Mouse (Mus musculus) A20 (cell line): ENCODE data around the gene Zfr.
"Not testable (repeated sequence)": the region's sequence is repeated elsewhere in the genome, so short reads cannot be mapped to it uniquely, and the experiment has no call there.

Experiments
- DNase-seq: peaks from one replicate; pipeline ENCODE4 v3.0.0-alpha.2; 2011; ENCODE audit warnings: low read depth, low spot score

The Zfr gene

DNA sequence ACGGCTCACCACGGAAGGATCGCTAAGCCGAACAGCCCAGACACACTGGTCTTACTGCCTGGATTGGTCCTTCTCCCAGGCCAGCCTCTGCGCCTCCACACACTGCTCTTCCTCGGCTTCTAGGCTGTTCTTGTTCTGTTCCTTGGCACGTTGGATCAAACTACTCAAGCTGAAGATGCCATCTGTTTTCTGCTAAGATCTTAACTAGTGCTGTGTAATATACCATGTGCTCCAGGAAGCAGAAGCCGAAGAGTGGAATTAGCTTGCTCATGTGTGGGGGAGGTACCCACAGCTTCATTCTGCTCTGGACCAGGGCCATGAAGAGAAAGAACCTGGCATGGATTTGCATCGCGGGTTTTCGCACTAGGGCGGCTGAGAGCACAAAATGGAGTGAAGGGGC, 11.2 kb upstream of the Zfr start:
- no peak for DNase-seq

DNA sequence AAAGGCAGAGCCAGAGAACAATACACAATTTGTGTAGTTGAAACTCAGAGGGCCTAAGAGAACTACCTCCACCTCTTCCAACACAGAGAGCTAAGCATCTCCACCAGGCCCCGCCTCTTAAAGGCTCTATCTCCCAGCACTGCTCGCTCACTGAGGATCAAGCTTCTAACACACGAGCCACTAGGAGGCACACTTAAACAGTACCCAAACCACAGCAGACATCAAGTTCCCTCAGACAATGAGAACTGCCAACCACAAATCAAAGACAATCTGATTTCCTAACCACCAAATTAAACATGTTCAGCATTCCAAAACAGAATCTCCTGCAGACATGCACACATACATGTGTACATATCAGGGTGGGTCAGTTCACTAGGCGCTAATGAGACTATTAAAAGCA, 9.4 kb upstream of the Zfr start:
- no peak for DNase-seq

DNA sequence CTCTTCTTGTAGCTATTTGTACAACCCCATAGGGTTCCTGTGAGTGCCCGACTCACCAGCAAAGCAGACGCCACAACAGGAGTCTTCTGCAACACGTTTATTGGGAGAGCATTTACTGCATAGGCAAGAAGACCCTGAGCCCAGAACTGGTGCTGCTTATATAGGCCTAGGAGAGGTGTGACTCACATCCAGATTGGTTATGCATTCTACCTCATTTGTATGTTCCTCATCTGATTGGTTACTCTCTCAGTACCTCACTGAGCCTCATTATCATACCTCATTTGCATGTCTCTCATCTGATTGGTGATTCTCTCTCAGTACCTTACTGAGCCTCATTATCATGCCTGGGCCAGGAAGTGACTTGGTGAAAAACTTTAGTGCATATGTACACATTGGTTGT, 8.7 kb upstream of the Zfr start:
- not testable (repeated sequence) for DNase-seq

DNA sequence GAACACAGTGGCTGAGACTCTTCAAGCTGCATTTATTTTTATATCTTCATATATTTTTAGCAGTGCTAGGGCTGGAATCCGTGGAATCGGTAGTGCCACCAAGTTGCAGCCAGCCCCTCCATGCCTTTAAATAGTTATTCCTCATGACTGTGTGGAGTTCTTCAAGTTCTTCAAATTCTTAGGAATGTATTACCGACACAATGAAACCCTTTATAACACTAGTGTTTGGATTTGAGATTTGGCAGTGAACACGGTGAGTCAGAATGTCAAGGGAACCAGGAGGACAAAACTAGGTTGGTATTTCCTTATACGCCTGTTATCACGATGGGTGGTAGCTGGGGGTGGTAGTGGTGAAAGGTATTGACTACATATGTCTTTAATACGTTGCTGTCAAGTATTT, 6.4 kb upstream of the Zfr start:
- no peak for DNase-seq

DNA sequence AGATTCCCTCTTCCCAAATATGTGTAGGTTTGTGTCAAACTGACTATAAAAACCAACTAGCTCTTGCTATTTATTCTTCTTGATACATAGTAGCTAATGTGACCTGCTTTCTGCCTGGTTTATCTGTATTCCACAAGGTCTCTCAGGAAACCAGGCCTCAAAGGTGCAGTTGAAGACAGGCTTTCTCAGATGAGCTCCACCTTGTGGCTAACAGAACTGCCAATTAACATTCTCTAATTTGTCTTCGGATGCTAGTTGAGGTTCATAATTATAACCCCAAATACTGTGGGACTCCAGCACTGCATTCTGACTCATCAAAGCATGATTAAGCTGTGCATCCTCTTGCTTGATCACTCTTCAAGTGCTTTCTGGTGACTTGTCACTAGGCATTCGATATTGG, 4.2 kb upstream of the Zfr start:
- DNase-seq: no peak

DNA sequence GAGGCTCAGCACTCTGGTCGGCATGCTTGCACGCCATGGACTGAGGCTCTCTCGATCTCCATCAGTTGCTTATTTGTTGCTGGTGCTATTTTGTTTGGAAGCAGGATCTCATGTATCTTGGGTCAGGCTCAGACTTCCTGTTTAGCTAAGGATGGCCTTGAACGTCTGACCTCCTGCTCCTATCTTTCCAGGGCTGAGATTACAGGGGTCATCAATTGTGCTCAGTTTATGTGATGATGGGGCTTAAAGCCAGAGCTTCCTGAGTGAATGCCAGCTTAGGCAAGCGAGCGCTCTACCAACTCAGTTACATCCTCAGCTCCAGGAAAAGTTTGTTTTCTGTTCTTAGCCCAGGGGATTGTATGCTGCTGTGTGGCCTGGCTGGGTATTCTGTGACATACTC, 3.1 kb upstream of the Zfr start:
- no peak for DNase-seq

DNA sequence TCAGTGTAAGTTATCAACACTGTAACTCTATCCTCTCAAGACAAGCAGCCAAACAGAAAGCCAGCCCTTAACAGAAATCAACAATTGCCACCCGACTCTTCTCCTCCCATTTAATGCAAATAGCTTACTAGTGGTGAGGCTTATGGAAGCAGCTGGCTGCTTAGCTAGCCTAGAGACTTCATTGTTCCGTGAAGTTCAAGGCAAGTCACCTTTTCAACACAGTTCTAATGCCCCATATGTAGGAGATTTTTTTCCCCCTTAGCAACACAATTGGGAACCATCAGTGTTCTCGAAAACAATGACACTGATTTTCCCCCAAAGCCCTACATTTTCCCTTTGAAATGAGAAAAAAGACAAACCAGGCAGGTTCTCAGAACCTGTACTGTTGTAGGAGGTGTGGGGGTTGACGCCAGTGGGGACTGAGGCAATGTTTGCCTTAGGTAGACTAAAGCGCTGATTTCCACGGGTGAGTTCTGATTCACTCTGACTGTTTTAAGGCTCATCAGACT, 1.9 kb upstream of the Zfr start:
- DNase-seq: no peak

DNA sequence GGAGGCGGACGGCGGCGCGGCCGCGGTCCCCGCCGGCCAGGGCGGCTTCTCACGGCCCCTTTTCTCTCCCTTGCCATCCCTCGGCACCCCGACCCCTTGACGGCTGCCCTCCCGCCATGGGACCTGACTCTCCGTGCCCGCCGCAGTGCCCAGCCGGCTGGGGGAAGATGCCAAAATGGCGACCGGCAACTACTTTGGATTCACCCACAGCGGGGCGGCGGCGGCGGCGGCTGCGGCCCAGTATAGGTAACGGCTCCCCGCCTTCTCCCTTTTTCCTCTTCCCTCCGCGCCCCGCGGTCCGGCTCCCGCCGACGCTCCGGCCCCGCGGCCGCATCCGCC, 431 bp downstream of the Zfr start:
- no peak for DNase-seq

DNA sequence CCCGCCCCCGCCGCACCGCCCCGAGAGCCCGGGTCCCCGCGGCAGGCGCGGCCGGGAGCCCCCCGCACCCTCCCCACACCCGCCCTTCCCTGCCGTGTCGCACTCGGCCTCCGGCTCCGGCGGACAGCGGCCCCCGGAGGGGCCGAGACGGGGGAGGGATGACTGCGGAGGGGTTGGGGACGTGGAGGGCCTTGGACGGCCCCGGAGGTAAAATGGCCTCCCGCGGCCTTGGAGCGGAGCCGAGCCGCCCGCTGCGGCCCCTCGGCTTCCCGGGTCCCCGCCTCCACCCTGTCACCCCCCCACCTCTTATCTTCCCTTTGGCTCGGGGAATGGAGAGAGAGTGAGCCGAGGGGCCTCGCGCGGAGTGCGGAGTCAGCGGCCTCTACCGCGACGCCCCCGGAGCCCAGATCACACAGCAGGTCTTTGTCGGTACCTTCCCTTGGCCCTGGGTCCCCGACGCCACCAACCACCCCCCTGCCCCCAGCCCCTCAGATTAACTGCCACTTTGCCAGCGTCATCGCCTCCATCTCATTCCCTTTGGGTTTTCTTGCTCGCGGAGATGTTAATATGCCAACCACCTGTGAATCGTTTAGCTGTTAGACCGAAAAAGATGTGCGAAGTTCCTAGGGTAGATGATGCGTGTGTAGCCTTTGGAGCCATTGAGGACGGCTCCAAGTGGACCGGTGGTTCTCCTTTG, 949 bp downstream of the Zfr start:
- peak; percentile 58 for DNase-seq

DNA sequence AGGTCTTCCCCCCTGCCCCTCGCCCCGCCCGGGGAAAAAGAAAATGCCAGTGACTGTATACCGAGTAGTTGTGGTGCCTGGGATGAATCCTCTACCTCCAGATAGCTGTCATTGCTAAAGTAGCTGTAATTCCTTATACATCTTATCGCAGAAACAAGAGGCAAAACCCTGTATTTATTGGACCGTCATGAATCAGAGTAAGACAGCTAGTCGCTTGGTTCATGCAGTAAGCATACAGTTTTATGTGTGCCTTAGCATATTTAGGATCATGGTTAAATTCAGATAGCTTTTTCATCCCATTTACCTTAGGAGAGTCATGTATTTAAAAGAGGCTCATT, 1.5 kb downstream of the Zfr start:
- peak; percentile 58 for DNase-seq

DNA sequence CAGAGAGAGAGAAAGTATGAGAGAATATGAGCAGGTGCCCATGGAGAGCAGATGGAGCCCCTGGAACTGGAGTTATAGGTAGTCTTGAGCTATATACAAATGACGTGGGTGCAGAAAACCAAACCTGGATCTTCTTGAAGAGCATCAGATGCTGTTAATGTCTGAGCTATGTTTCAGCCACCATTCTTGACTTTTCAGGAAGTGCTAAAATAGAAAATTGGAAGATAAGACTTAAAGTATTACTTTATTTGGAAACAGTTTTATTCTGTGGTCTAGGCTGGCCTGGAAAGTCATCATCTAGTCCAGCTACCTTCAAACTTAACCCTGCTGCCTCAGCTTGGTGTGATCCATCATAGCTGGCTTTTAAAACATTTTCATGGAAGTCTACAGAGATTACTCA, 7.3 kb downstream of the Zfr start:
- no peak for DNase-seq

DNA sequence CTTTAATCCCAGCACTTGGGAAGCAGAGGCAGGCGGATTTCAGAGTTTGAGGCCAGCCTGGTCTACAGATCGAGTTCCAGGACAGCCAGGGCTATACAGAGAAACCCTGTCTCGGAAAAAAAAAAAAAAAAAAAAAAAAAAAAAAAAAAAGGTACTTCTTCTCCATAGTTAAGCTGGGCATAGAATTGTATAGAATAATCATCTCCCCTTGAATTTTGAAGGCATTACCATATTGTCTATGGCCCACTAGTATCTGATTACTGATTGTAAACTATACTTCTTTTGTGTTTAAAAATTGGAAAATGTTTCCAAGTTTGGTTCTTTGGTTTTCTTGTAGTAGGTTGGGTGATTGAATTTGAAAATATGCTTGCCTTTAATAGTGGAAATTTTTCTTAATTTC, 13.2 kb downstream of the Zfr start:
- DNase-seq: not testable (repeated sequence)

DNA sequence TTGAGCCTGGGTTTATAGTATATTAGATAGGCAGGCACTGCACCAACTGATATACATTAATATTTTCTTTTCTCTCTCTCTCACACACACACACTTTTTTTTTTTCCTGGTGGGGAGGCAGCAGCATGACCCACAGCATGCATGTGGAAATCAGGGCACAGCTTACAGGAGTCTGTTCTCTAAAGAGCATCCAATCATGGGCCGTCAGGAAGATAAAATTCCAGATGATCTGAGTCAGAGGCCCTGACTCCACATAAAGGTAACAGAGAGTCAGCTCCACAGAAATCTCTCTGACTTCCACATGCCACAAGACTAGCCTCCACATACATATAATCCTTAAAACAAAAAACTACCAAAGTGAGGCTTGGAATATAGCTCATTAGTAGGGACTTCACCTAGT, 16.9 kb downstream of the Zfr start:
- no peak for DNase-seq

DNA sequence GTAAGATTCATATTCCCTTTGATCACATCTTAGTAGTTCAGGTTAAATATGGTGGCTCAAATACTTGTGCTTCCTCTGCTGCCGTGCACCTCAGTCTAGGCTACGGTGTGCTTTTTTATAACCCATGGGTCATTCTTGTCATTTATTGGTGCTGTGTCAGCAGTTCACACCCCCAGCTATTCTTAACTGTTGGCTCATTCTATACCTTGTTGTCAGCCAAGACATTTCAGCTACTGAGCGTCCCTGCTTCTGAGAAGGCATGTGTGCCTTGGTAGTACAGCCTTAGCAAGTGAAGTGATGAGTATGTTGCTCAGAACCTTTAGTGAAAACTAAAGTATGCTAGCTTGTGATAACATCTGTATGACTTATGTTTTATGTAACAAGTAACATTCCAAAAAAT, 17.7 kb downstream of the Zfr start:
- no peak for DNase-seq

DNA sequence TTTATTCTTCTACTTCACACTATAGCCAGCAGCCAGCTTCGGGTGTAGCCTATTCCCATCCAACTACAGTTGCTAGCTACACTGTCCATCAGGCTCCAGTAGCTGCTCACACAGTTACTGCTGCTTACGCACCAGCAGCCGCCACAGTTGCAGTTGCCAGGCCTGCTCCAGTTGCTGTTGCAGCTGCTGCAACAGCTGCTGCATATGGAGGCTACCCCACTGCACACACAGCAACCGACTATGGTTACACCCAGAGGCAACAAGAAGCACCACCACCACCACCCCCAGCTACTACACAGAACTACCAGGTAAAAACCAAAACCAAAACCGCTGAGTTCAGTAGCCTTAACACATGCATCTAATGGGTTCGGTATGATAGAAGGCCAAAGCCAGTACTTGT, 18.7 kb downstream of the Zfr start:
- DNase-seq: peak; percentile 56

DNA sequence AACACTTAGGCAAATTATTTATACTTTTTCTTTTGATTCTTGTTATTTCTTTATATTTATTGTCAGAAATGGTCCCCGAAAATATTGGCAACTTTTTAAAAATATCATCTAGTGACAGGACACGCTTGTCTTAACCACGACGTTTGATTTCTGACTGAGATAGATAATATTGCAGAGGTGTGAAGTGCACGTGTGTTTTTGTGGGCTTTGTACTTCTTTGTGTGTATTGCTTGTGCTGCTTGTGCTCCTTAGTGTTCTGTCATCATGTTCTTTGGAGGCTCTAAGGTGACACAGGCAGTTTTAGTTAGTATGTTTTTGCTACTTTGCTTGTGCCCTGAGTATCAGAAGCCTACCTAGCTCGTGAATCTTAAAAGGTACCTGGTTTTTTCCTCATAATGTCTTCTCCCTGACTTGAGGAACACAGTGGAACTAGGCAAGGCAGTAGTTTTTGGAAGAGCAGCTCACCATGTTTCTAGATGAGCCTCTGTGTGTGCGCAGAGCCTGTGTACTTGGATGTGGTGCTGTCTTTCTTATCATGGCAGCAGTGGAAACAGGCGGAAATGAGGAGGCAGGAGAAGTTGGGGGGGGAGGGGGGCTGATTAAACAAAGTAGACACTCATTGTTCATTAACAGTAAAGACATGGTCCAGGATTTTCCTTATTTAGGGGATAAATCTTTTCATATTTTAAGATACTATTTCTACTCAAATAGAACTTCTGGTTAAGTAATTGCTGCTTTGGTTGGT, 23.5 kb downstream of the Zfr start:
- DNase-seq: no peak

DNA sequence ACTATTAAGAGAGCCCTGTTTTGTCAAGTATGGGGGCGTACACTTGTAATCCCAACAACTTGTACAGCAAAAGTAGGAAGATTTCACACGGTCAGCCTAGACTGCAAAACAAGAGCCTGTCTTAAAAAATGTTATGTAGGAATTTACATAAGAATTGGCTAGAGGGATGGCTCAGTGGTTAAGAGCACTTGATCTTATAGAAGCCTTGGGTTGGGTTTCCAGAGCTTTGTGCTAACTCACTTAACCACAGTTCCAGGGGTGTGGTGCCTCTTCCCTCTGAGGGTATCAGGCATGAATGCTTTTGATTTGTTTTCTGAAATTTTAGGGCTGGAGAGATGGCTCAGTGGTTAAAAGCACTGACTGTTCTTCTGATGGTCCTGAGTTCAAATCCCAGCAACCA, 29.8 kb downstream of the Zfr start:
- no peak for DNase-seq

DNA sequence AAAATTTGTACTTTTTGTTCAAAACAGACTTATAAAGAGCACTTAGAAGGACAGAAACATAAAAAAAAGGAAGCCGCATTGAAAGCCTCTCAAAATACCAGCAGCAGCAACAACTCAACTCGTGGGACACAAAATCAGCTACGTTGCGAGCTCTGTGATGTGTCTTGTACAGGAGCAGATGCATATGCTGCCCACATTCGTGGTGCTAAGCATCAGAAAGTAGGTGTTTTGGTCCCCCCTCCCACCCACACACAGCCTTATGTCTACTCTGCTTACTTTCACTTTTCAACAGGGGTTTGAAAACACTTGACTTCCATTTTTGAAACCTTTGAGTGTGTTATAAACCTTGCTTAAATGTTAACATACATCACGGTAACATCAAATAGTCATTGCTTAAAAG, 31.9 kb downstream of the Zfr start:
- no peak for DNase-seq

DNA sequence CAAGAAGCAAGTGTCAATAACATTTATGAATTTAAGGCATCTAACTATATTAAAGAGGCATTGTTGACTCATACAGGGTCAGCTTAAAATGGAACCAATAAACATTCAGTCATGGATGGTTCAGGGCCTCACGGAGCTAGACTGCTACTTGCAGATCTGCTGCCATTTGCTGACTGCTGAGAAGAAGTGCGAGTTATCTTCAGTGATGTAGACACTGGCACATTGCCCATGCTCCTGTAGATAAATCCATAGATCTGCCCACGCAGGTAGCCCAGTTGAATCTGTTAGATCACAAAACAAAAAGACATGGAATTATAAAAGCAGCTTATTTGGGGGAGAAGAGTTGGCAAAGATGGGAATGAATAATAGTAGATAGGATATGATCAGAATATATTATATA, 36.1 kb downstream of the Zfr start:
- no peak for DNase-seq

DNA sequence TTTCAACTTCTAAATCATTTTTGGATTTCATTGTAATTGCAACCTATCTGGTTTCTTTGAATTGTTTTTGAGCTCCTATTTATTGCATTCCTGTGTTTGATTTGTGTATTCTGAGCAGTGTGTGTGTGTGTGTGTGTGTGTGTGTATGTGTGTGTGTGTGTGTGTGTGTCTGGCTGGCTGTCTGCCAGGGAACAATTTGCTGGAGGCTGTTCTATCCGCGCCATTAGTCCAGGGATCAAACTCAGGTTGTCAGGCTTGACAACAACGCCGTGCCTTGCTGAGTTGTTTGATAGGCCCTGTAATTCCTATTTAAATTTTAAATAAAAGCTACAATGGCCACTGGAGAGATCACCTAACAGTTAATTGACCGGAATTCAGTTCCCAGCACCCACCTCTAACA, 60.5 kb downstream of the Zfr start:
- DNase-seq: no peak

DNA sequence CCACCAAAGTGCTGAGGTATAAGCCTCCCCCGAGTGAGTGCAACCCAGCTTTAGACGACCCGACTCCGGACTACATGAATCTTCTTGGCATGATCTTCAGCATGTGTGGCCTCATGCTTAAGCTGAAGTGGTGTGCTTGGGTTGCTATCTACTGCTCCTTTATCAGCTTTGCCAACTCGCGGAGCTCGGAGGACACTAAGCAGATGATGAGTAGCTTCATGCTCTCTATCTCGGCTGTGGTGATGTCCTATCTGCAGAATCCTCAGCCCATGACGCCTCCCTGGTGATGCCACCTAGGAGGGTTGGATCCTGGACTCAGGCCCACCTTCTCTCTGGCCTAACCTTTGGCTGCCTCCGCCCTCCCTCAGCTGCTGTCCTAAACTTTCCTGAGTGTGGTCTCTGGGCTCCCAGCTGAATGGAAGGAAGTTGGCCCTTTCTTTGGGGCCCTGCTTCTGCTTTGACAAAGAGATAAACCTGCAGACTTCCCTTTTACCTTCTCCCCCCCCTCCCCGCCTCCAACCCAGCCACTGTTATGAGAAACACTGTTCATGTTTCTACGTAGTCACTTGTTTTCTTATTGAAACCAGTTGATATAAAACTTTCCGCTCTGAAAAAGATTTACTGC, 63.7 kb downstream of the Zfr start:
- not testable (repeated sequence) for DNase-seq

DNA sequence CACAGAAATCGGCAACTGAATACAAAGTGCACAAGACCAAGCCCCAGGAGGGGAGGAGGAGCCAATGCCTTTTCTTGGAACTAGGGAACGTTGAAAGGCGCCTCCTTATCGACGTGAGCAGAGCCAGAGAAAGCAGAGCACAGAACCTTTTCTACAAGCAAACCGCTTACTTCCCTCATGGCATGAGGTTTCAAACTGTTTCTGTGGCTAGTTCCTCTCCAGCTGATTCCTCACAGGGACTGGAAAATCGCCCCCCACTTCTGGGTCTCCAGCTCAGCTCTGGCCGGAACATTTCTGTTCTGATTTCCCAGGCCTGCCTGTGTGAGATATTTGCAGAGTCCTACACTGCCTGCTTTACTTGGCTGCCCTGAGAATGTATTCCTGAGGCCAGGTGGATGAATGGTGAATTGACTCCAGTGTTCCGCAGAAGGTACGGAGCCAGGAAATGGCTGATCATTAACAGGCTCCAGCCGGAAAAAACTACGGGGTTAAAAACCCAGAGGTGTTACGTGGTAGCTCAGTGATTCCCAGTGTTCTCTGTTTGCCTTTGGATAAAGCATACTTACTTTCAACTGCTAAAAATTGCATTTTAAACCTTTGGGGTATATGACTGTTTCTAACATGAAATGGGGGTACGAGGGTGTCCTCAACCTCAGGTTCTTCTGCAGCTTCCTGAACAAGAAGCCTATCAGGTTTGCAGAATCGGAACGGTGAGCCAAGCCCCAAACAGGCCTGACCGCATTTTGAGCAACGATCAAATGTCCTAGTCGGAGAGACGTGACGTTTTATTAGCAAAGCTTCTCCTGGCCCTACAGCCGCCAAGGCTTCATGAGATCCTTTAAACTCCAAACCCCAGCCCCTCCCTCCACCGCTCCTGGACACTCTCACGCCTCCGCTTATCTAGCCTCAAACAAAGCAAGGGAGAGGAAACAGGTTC, 76.5 kb downstream of the Zfr start:
- no peak for DNase-seq
